Mouse (Mus musculus): ENCODE measurements around the gene Pip5k1a.
"Not testable (repeated sequence)": the region's sequence is repeated elsewhere in the genome, so short reads cannot be mapped to it uniquely, and the experiment has no call there.

The Pip5k1a gene

DNA sequence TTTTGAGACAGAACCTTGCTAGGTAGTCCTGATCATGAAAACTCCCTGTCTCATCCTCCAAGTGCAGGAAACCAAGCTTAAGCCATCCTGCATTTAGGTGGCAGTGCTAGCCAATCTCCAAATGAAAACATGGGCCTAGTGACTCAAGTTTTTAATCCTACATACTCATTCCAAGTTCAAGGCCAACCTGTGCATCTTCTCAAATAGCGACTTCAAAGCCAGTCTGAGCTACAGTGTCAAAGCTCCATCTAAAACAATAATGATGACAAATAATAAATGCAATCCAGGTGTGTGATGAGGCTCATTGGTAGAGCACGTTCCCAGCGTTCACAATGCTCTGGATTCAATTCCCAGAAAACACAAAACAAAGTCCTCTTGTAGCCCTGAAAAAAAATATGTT, 65.1 kb downstream of the Pip5k1a start:
- DNase-seq = peak; percentile 2

DNA sequence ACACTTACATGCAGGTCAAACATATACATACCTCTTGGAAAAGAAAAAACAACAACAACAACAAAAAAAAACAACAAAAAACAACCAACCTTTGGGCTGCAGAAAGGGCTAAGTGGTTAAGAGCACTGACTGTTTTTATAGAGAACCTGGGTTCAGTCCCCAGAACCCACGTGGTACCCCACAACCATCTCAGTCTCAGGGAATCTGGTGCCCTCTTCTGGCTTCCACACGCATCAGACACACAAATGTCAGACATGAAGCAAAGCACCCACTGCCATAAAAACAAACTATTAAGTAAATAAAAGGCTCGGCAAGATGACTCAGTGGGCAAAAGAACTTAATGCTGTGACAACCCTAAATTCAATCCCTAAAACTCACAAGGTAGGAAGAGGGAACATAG, 76.8 kb downstream of the Pip5k1a start:
- peak; percentile 55 for DNase-seq

DNA sequence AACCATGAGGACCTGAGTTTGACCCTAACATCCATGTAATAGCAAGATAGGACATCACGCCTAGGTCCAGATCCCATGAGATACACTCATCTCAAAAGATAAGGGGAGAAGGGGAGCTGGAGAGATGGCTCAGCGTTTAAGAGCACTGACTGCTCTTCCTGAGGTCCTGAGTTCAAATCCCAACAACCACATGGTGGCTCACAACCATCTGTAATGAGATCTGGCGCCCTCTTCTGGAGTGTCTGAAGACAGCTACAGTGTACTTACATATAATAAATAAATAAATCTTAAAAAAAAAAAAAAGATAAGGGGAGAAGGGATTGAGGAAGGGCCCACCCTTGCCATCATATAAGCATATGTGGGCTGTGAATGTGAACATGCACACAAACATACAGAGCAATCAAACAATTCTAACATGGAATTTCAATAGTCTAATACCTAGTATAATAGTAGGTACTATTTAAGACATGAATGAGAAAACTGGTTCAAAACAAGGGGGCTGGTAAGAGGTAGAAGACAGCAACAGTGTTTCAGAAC, 77.4 kb downstream of the Pip5k1a start:
- not testable (repeated sequence) for DNase-seq

DNA sequence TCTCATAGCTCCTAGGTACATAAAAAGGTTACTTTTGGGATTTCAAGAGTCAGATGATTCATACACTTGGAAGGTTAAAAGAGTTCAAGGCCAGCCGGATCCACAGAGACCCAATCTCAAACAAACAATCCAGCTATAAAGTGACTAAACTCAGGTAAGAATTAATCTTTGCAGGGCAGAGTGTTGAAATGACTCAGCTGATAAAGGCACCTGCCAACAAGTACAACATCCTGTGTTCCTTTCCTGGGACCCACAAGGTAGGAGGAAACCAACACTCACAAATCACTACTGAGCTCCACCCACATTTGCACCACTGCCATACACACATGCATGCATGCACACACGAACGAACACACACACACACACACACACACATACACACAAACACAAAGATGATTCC, 78.1 kb downstream of the Pip5k1a start:
- DNase-seq = peak; percentile 24

- peak; percentile 81 for DNase-seq
Observed at GRCm38 (mm10) chr3:95027701-95028100, 79.0 kb downstream of the Pip5k1a start.

- peak; percentile 36 for DNase-seq
Observed at GRCm38 (mm10) chr3:95027057-95027645, 79.6 kb downstream of the Pip5k1a start.

GRCm38 (mm10) chr3:95025202-95025601, 81.5 kb downstream of the Pip5k1a start:
- no peak for DNase-seq

GRCm38 (mm10) chr3:95024551-95024950, 82.2 kb downstream of the Pip5k1a start:
- no peak for DNase-seq

GRCm38 (mm10) chr3:95020956-95021355, 85.8 kb downstream of the Pip5k1a start:
- DNase-seq = not testable (repeated sequence)

DNA sequence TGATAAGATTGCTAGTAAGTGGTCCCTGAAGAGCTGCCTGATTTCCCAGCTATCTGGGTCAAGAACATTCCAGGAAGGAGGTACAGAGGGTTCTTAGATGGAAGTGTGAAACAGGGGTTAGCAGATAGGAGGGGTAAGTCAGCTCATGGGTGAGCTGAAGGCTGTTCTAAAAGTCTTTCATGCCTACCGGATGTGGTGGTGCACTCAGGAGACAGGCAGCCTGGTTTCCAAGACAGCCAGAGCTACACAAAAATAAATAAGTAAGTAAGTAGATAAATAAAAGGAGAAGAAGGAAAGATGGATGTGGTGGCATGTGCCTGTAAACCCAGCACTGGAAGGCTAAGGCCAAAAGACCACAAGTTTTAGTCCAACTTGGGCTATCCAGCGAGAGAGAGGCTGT, 88.0 kb downstream of the Pip5k1a start:
- peak; percentile 42 for DNase-seq

DNA sequence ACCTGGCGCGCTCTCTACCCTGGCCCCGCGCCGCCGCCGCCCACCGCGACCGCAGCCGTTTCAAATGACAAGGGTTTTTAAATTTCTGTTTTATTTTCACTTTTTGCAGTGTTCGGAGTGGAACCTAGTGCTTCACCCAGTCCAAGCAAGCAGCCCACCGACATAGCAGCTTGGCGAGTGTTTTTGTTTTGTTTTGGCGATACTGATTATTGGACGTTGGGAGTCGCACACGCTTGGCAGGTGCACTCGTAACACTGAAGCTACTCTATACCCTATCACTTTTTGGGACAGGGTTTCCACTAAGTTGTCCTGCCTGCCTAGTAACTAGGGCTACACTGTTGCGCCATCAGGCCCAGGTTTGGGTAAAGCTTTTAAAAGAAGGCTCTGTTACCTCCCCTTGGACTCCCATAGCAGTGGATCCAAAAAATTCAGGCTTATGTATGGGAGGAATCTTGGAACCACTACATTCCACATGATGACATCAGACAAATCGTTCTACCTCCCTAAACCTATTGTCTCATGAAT, 90.1 kb downstream of the Pip5k1a start:
- no peak for DNase-seq

DNA sequence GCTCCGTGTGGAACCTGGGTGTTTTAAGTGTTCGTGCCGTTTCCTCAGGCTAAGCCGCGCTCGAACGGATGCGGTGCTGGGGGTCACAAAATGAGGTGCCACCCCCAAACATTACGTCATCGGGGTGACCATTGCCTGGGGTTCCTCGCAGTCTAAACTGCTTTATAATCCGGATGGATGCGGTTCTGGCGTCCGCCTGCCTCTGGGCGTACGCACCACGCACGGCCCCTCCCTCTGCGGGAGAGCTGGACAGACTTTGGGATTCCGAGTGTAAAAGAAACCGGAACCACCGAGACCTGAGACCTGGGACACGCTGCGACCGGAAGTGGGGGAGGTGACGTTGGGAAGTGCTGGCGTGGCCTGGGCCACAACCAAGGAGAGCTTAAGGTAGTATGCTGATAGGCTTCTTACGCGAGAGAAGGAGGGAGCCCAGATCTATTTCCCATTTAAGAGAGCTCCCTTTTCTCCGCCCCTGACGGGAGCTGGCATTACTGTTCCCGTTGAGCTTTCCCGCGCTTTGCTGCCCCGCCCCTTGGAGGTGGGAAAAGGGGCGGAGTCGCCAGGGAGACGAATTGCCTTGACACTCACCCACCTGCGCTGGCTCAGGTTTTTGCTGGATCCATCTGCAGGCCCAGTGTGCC, 90.7 kb downstream of the Pip5k1a start:
- DNase-seq = peak; percentile 93

DNA sequence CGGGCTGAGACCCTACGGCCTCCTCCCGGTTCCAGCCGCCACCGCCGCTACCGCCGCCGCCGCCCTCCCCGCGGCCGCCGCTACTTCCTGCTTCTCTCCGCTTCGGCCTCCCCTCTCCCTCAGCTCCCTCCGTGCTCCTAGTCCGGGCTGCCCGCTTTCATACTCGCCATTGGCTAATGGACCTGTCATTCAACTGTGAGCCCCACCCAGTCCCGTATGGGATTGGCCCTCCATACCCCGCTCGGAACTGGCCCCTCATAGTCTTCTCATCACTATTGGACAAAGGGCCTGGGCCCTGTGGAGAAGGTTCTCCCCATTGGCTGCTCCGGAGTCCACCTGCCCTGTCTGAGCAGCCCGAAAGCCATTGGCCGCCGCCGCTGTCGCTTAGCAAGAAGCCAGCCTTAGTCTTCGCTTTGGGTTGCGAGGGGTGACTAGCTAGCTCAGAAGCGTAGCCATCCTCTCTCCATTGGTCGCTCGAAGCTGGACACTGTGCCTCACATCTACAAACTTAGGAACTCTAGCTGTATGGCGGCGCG, 91.3 kb downstream of the Pip5k1a start, which contains the start of gene Zfp687:
TSS of gene Zfp687 (minus strand) at position 112 of the 536 bp plus-strand sequence.
- peak; percentile 99 for DNase-seq

GRCm38 (mm10) chr3:95014428-95015151, 92.1 kb downstream of the Pip5k1a start:
- DNase-seq = peak; percentile 65

DNA sequence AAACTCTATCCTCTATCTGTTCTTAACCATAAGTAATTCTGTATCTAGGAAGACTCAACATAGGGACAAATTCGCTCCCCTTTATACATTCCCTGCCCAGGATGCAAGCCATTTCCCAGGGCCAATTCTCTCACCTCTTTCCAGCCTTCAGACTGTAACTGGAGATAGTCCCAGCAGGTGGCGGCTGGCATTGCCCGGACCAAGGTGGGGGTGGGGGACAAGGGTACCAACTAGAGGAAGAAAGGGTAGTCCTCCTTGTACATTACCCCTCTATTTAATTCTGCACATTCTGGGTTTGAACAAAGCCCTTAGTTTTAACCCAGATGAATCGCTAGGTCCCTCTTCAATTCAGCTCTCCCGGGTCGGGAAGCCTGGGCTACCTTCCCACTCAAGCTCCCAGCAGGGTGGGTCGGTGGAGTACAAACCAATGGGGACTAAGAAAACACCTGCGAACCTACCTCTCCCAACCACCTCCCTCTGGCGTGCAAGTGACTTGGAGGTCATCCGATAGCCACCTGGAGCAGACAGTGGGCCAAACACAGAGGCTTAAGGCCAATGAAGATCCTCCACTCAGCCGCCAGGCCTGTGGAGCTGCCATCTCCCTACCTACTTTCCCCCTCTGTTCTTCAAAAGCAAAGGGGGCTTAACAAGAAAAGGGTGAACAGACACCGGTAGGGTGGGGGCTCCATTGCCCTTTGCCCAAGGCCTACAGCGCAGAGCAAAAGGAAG, 92.9 kb downstream of the Pip5k1a start:
- DNase-seq = peak; percentile 32

DNA sequence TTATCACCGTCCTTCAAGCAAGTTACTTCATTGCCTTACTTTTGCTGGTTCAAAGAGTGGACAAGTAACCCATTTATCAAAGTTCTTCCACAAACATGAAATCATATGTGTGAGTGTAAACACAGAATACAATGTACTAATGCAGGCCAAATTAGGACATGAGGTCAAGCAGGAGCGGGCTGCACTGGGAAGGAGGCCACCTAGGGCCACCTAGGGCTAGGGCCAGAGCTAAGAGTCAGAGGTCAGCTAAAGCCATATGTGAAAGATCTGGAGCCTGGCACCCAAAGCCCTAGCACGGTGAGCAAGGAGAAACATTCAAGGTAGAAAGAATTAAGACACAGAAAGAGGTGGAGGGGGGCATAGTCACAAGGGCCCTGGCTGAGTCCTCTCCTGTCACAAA, 93.7 kb downstream of the Pip5k1a start:
- no peak for DNase-seq

DNA sequence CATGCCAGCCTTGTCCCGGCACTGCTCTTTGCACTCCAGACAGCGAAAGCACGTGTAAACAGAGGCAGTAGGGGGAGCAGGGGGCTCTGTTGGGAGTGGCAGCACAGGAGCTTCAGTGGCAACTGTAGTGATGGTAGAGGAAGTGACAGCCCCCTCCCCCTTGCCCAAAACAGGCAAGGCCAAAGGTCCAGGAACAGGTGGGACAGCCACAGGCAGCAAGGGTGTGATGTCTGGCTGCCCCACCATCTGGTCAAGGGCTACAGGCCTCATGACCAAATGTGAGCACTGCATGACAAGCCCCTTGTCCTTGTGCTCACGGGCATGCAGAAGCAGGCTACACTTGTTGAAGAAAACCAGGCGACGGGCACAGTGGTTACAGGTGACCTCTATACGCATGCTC, 96.3 kb downstream of the Pip5k1a start:
- no peak for DNase-seq

Data from thymus, postnatal 14 days (tissue).